ENCODE assay signal across 25 mouse cellular contexts in the genomic region with DNA sequence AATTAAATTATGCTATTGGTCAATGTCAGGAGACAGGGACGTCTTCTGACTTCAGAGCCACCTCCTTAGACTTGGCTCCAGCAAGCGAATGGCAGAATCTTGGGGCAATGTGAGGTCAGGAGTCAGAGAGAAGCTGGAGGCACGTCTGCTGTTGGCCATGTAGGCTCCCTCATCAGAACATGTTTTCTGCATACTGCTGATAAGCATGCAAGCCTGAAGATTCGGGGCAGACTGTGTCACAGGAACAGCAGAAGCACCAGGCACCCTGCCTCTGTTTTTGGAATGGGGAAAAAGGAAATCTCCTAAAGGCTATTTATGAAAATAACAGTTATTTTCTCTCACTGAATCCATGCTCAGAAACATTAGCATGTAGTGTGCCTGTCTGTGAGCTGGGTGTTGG. TPM values are rescaled to one million over a fixed set of nuclear protein-coding genes. Genes with fewer than 3 reads are reported as not detected.
DNase-seq lines count a peak whose midpoint lies in the region; ATAC-seq and TF ChIP-seq lines count a peak whose summit lies in the region.
"Had no signal": no experiment of that assay in that cellular context is flagged by ENCODE, and none has a peak within 500 bp of the region (broad histone marks: within the 10 kb centered on the region; RNA-seq: fewer than 3 reads in every experiment).

No protein-coding gene starts in this region.

- no peak; the same call in 1 of the 2 replicates for TF ChIP-seq EP300 in liver, embryonic 14.5 days (IDR thresholded peaks at IDR 0.05; ENCODE audit: low read depth)

- 43% methylated on average over 4 of the region's 4 CpGs for WGBS in lung, embryonic 16.5 days
- WGBS in liver, embryonic 14.5 days (ENCODE audit: insufficient replicate concordance): 16% methylated on average over 4 of the region's 4 CpGs

- intact Hi-C loops in gastrocnemius, postnatal 36 days (cut with DNase I): no loop called here

- H3K27ac ChIP-seq in lung, embryonic 16.5 days (ENCODE audit: low read length): no peak overlapping the region
- H3K27ac ChIP-seq in liver, embryonic 14.5 days: no peak overlapping the region
- H3K27ac ChIP-seq: embryonic facial prominence, embryonic 15.5 days; forebrain, embryonic 10.5 days; heart, adult 2 months; hindbrain, embryonic 12.5 days; kidney, postnatal 0 days; left cerebral cortex, adult 2 months; midbrain, embryonic 15.5 days had no signal

- no peaks in the 10 kb centered on the region for H3K9me3 ChIP-seq in lung, embryonic 16.5 days (ENCODE audit: control insufficient read depth, low read length)
- H3K9me3 ChIP-seq in liver, embryonic 14.5 days (ENCODE audit: control insufficient read depth, low read length): no peaks in the 10 kb centered on the region
- H3K9me3 ChIP-seq: embryonic facial prominence, embryonic 15.5 days; forebrain, embryonic 10.5 days; hindbrain, embryonic 12.5 days; midbrain, embryonic 15.5 days had no signal

- H3K4me2 ChIP-seq in lung, embryonic 16.5 days (ENCODE audit: low read depth, low read length): no peak overlapping the region
- H3K4me2 ChIP-seq in liver, embryonic 14.5 days (ENCODE audit: low read depth): no peak overlapping the region
- H3K4me2 ChIP-seq: embryonic facial prominence, embryonic 15.5 days; hindbrain, embryonic 12.5 days; midbrain, embryonic 15.5 days had no signal

- ATAC-seq in lung, embryonic 16.5 days (ENCODE audit: low read depth): peak; percentile 23
- ATAC-seq in erythroblast, adult 5-6 weeks (replicated peaks; ENCODE audit: low FRiP score, poor library complexity, severe bottlenecking): peak; percentile 88
- ATAC-seq in liver, embryonic 14.5 days (ENCODE audit: insufficient read depth): peak; percentile 77
- ATAC-seq: CD4-positive, CD25-positive, alpha-beta regulatory T cell, adult 4 months; forebrain, embryonic 16.5 days; lung, postnatal 0 days; midbrain, embryonic 15.5 days had no signal

- peaks cover 7% of the 10 kb centered on the region for H3K4me1 ChIP-seq in lung, embryonic 16.5 days (replicated peaks; ENCODE audit: control insufficient read depth, insufficient read depth, low read length)
- H3K4me1 ChIP-seq in liver, embryonic 14.5 days (replicated peaks; ENCODE audit: control insufficient read depth in 2 of 2, insufficient read depth in 2 of 2, low read length in 1 of 2): peaks cover 3 to 46% of the 10 kb centered on the region in 2 experiments; a peak in 3 of 4 replicates
- H3K4me1 ChIP-seq: midbrain, embryonic 15.5 days had no signal

- DNase-seq in lung, postnatal 14 days: no peak
- peak in 2 of 3 experiments; percentile 26 for DNase-seq in liver, embryonic 14.5 days (ENCODE audit: low read depth in 3 of 3, low spot score in 3 of 3)
- DNase-seq in cerebellum, postnatal 10 days: no peak
- DNase-seq in gastrocnemius, postnatal 36 days: no peak
- DNase-seq in cerebellum, adult 8-10 months: no peak
- DNase-seq: cerebellum, adult 2 months; gastrocnemius, postnatal 14 days; heart, adult 2 months; kidney, adult 18-20 months; layer of hippocampus, adult 9-11 months; right cerebral cortex, adult 18-20 months; thymus, adult 18-20 months; thymus, postnatal 4 days had no signal

- no peak for TF ChIP-seq CTCF in liver, embryonic 14.5 days (IDR thresholded peaks at IDR 0.05; ENCODE audit: low read depth)

- H3K36me3 ChIP-seq in lung, embryonic 16.5 days (ENCODE audit: control insufficient read depth, insufficient read depth, low read length): no peaks in the 10 kb centered on the region
- H3K36me3 ChIP-seq in liver, embryonic 14.5 days (replicated peaks; ENCODE audit: control insufficient read depth, insufficient read depth, low read depth): no peaks in the 10 kb centered on the region
- H3K36me3 ChIP-seq: embryonic facial prominence, embryonic 15.5 days; forebrain, embryonic 10.5 days; hindbrain, embryonic 12.5 days; midbrain, embryonic 15.5 days had no signal

- H3K9ac ChIP-seq in lung, embryonic 16.5 days (ENCODE audit: low read length): no peak overlapping the region
- H3K9ac ChIP-seq in liver, embryonic 14.5 days (replicated peaks): no peak overlapping the region
- H3K9ac ChIP-seq: embryonic facial prominence, embryonic 15.5 days; hindbrain, embryonic 12.5 days; midbrain, embryonic 15.5 days had no signal

- no peak overlapping the region for H3K4me3 ChIP-seq in lung, embryonic 16.5 days (ENCODE audit: low read length)
- no peak overlapping the region for H3K4me3 ChIP-seq in liver, embryonic 14.5 days (ENCODE audit: insufficient read depth in 1 of 2, low read depth in 2 of 2, low read length in 2 of 2)
- H3K4me3 ChIP-seq: embryonic facial prominence, embryonic 15.5 days; forebrain, embryonic 10.5 days; heart, adult 2 months; hindbrain, embryonic 12.5 days; left cerebral cortex, adult 2 months; midbrain, embryonic 15.5 days; myocyte had no signal

- no peaks in the 10 kb centered on the region for H3K27me3 ChIP-seq in lung, embryonic 16.5 days (ENCODE audit: control insufficient read depth, insufficient read depth, low read depth, low read length)
- H3K27me3 ChIP-seq in liver, embryonic 14.5 days (ENCODE audit: control insufficient read depth, insufficient read depth, low read length): no peaks in the 10 kb centered on the region
- H3K27me3 ChIP-seq: embryonic facial prominence, embryonic 15.5 days; midbrain, embryonic 15.5 days had no signal

RNA-seq across cellular contexts. Expression of gene Ptger3, which starts 13.6 kb away (rescaled TPM):
- polyA plus RNA-seq in lung, embryonic 16.5 days (2015; fragmentation: Nextera tagmentation; extraction: Ambion mirVana): 12.0 and 13.9 TPM in 2 replicates
- 0.19 and 1.3 TPM in 2 replicates for total RNA-seq in erythroblast, adult 5-6 weeks (2015; ENCODE audit: low replicate concordance)
- 0.84 and 1.5 TPM in 2 replicates for total RNA-seq in erythroblast, adult 5-6 weeks (2017; ENCODE audit: low replicate concordance)
- polyA plus RNA-seq in liver, embryonic 14.5 days (2012; rRNA removed): 1.0 and 1.4 TPM in 2 replicates
- polyA plus RNA-seq in liver, embryonic 14.5 days (2014; fragmentation: Nextera tagmentation; extraction: Ambion mirVana): 2.3 and 2.5 TPM in 2 replicates
- total RNA-seq in gastrocnemius, postnatal 36 days (2021): under 1 TPM; 0.36 to 0.62 TPM
- polyA plus RNA-seq: myocyte had no signal

RNA-seq across cellular contexts. Expression of gene Zranb2, which starts 46.3 kb away (rescaled TPM):
- polyA plus RNA-seq in lung, embryonic 16.5 days (2015; fragmentation: Nextera tagmentation; extraction: Ambion mirVana): 77.7 and 99.1 TPM in 2 replicates
- 23.4 and 33.0 TPM in 2 replicates for total RNA-seq in erythroblast, adult 5-6 weeks (2015; ENCODE audit: low replicate concordance)
- 52.6 and 78.9 TPM in 2 replicates for total RNA-seq in erythroblast, adult 5-6 weeks (2017; ENCODE audit: low replicate concordance)
- polyA plus RNA-seq in liver, embryonic 14.5 days (2012; rRNA removed): 18.7 and 31.8 TPM in 2 replicates
- polyA plus RNA-seq in liver, embryonic 14.5 days (2014; fragmentation: Nextera tagmentation; extraction: Ambion mirVana): 44.0 and 46.2 TPM in 2 replicates
- 10 to 100 TPM; 41.5 to 48.1 TPM for total RNA-seq in gastrocnemius, postnatal 36 days (2021)

Comparison
In these comparisons a context has a peak if more than half of its experiments do, and no peak if none do; other contexts are left out.
1. ATAC-seq: peak in every context shown above with its lines; median percentile 88 in erythroblast, adult 5-6 weeks; 77 in liver, embryonic 14.5 days; 23 in lung, embryonic 16.5 days.
2. DNase-seq: peak in liver, embryonic 14.5 days (2 of 3); none in lung, postnatal 14 days (single experiment), cerebellum, postnatal 10 days (0 of 2), gastrocnemius, postnatal 36 days (0 of 2) and cerebellum, adult 8-10 months (single experiment).